Mouse (Mus musculus) kidney, adult 2 months (tissue): ENCODE results near the gene Olfr66.

ENCODE experiments used
- CTCF ChIP-seq: fragments of 200-500 bp; conservative IDR thresholded peaks from 2 replicates; pipeline ENCODE4 v1.5.1; 2011; ENCODE audit warnings: low read depth, mild to moderate bottlenecking, control low read depth, low read length, moderate library complexity, mixed read lengths; ENCODE audit not compliant: insufficient read depth, insufficient read length
- POLR2A ChIP-seq: fragments of 200-500 bp; IDR thresholded peaks from one replicate; pipeline ENCODE4 v1.6.1; 2011; ENCODE audit warnings: low read depth, low read length, control low read depth

GRCm38 (mm10) chr7:103870667-103871066, 15.4 kb downstream of the Olfr66 start:
- no peak for TF ChIP-seq POLR2A
- TF ChIP-seq CTCF, result no peak
